Mouse (Mus musculus) forebrain, embryonic 14.5 days (tissue): ENCODE data around the gene Thada. TPM values are rescaled to one million over a fixed set of nuclear protein-coding genes. Genes with fewer than 3 reads are reported as not detected.

Experiments
- ATAC-seq: fragments of 200-750 bp; cut with Nextera tagmentation; 2 replicates; pipeline ENCODE4 v1.8.0; 2017; ENCODE audit warnings: mild to moderate bottlenecking, moderate library complexity
- DNase-seq: peaks from one replicate; pipeline ENCODE4 v3.0.0-alpha.2; 2015; ENCODE audit warnings: low spot score
- H3K27ac ChIP-seq: fragments of 300-500 bp; sonication (generic); 2 replicates; pipeline ENCODE4 v1.5.1; 2014; ENCODE audit warnings: low read depth, mild to moderate bottlenecking, control low read depth, low read length, moderate library complexity
- H3K27me3 ChIP-seq: fragments of 300-500 bp; sonication (generic); replicated peaks from 2 replicates; pipeline ENCODE4 v1.6.1; 2014; ENCODE audit warnings: low read length, control low read depth, mixed read lengths; ENCODE audit not compliant: control insufficient read depth, insufficient read depth
- H3K36me3 ChIP-seq: fragments of 300-500 bp; sonication (generic); 2 replicates; pipeline ENCODE4 v1.6.1; 2014; ENCODE audit warnings: low read length, control low read depth; ENCODE audit not compliant: control insufficient read depth, insufficient read depth
- H3K4me1 ChIP-seq: fragments of 300-500 bp; sonication (generic); 2 replicates; pipeline ENCODE4 v1.6.1; 2014; ENCODE audit warnings: antibody characterized with exemption, low read length, control low read depth; ENCODE audit not compliant: control insufficient read depth, insufficient read depth
- H3K4me2 ChIP-seq: fragments of 300-500 bp; sonication (generic); 2 replicates; pipeline ENCODE4 v1.6.1; 2014; ENCODE audit warnings: mild to moderate bottlenecking, control low read depth, low read length
- H3K4me3 ChIP-seq: fragments of 300-500 bp; sonication (generic); 2 replicates; pipeline ENCODE4 v1.5.1; 2014; ENCODE audit warnings: low read depth, low read length, control low read depth
- H3K9ac ChIP-seq: fragments of 300-500 bp; sonication (generic); 2 replicates; pipeline ENCODE4 v1.6.1; 2014; ENCODE audit warnings: mild to moderate bottlenecking, low read length, control low read depth, moderate library complexity
- H3K9me3 ChIP-seq: fragments of 300-500 bp; sonication (generic); replicated peaks from 2 replicates; pipeline ENCODE4 v1.6.1; 2016; ENCODE audit warnings: low read length, control low read depth, mixed read lengths; ENCODE audit not compliant: control insufficient read depth
- WGBS: fragments of 180-500 bp; shearing (Covaris S2); extraction: QIAGEN DNeasy Blood & Tissue Kit; methylation state at CpG from one replicate; pipeline ENCODE4 v1.1.7; 2014; 5-methylcytosine and 5-hydroxymethylcytosine counted together
- polyA plus RNA-seq: library from polyadenylated mRNA; unstranded; fragments of >200 nt; fragmentation: Nextera tagmentation; extraction: Ambion mirVana; gene quantifications from 2 replicates; pipeline ENCODE4 v1.2.1, GENCODE M21; 2014

Thada gene
- polyA plus RNA-seq, 1 experiment from 2014 or later, result 4.0 TPM

- no peaks in the 10 kb centered on the region for H3K4me1 ChIP-seq
- no peak overlapping the region for H3K4me3 ChIP-seq
- ATAC-seq, result no peak
- DNase-seq, result no peak
- 93% methylated on average over 3 of the region's 3 CpGs for WGBS
- no peaks in the 10 kb centered on the region for H3K27me3 ChIP-seq
- H3K9ac ChIP-seq, result no peak overlapping the region
- no peaks in the 10 kb centered on the region for H3K9me3 ChIP-seq
- peaks cover 7% of the 10 kb centered on the region; the same call in 1 of the 2 replicates for H3K36me3 ChIP-seq
- H3K27ac ChIP-seq, result no peak overlapping the region
- H3K4me2 ChIP-seq, result no peak overlapping the region
These were observed 252.5 kb downstream of the Thada start for GRCm38 (mm10) chr17:84213464-84213863.

- WGBS, result 94% methylated on average over 3 of the region's 3 CpGs
These were observed 258.4 kb downstream of the Thada start for GRCm38 (mm10) chr17:84207611-84208010.

GRCm38 (mm10) chr17:84206239-84206638 lies 259.8 kb downstream of the Thada start:
- H3K27ac ChIP-seq, result no peak overlapping the region
- no peak overlapping the region for H3K4me2 ChIP-seq
- H3K36me3 ChIP-seq, result no peaks in the 10 kb centered on the region
- no peaks in the 10 kb centered on the region for H3K27me3 ChIP-seq
- no peak overlapping the region for H3K9ac ChIP-seq
- ATAC-seq (no peak), DNase-seq (peak; percentile 43)
- no peak overlapping the region for H3K4me3 ChIP-seq
- no peaks in the 10 kb centered on the region for H3K4me1 ChIP-seq
- no peaks in the 10 kb centered on the region for H3K9me3 ChIP-seq
- 88% methylated on average over 3 of the region's 3 CpGs for WGBS

More at GRCm38 (mm10) chr17:84207611-84208010, 258.4 kb downstream of the Thada start:
- H3K36me3 ChIP-seq, result no peaks in the 10 kb centered on the region
- no peaks in the 10 kb centered on the region for H3K9me3 ChIP-seq
- H3K27ac ChIP-seq, result no peak overlapping the region
- DNase-seq (no peak), ATAC-seq (no peak)
- H3K4me1 ChIP-seq, result no peaks in the 10 kb centered on the region
- no peak overlapping the region for H3K4me3 ChIP-seq
- no peak overlapping the region for H3K4me2 ChIP-seq
- no peaks in the 10 kb centered on the region for H3K27me3 ChIP-seq
- no peak overlapping the region for H3K9ac ChIP-seq

- ATAC-seq (no peak), DNase-seq (no peak)
- WGBS, result 87% methylated on average over 5 of the region's 5 CpGs
- H3K9ac ChIP-seq, result no peak overlapping the region
- no peaks in the 10 kb centered on the region for H3K36me3 ChIP-seq
- no peak overlapping the region for H3K27ac ChIP-seq
- H3K4me3 ChIP-seq, result no peak overlapping the region
- H3K9me3 ChIP-seq, result no peaks in the 10 kb centered on the region
- no peaks in the 10 kb centered on the region for H3K27me3 ChIP-seq
- no peak overlapping the region for H3K4me2 ChIP-seq
- no peaks in the 10 kb centered on the region for H3K4me1 ChIP-seq
These were observed 261.0 kb downstream of the Thada start for GRCm38 (mm10) chr17:84204962-84205361.

GRCm38 (mm10) chr17:84203340-84203739 lies 262.7 kb downstream of the Thada start:
- H3K4me3 ChIP-seq, result no peak overlapping the region
- 57% methylated on average over 7 of the region's 7 CpGs for WGBS
- H3K4me2 ChIP-seq, result no peak overlapping the region
- no peak overlapping the region for H3K9ac ChIP-seq
- no peaks in the 10 kb centered on the region for H3K27me3 ChIP-seq
- H3K36me3 ChIP-seq, result 0 out of 2 replicates have a peak, but pooled peaks cover 2% of the 10 kb centered on the region
- no peak overlapping the region for H3K27ac ChIP-seq
- ATAC-seq (no peak), DNase-seq (no peak)
- no peaks in the 10 kb centered on the region for H3K9me3 ChIP-seq
- no peaks in the 10 kb centered on the region for H3K4me1 ChIP-seq

- WGBS, result 96% methylated on average over 5 of the region's 5 CpGs
- no peak overlapping the region for H3K9ac ChIP-seq
- no peak for DNase-seq
- H3K4me2 ChIP-seq, result no peak overlapping the region
- no peak overlapping the region for H3K27ac ChIP-seq
- no peaks in the 10 kb centered on the region for H3K9me3 ChIP-seq
- ATAC-seq, result no peak
- no peaks in the 10 kb centered on the region for H3K27me3 ChIP-seq
- 0 out of 2 replicates have a peak, but pooled peaks cover 2% of the 10 kb centered on the region for H3K36me3 ChIP-seq
- H3K4me1 ChIP-seq, result no peaks in the 10 kb centered on the region
- no peak overlapping the region for H3K4me3 ChIP-seq
These were observed 264.8 kb downstream of the Thada start for GRCm38 (mm10) chr17:84201183-84201582.

- ATAC-seq (no peak), DNase-seq (no peak)
- H3K9me3 ChIP-seq, result no peaks in the 10 kb centered on the region
- H3K9ac ChIP-seq, result no peak overlapping the region
- no peak overlapping the region for H3K4me3 ChIP-seq
- no peaks in the 10 kb centered on the region for H3K4me1 ChIP-seq
- no peak overlapping the region for H3K4me2 ChIP-seq
- no peaks in the 10 kb centered on the region for H3K27me3 ChIP-seq
- 87% methylated on average over 4 of the region's 4 CpGs for WGBS
- H3K36me3 ChIP-seq, result peaks cover 4% of the 10 kb centered on the region; the same call in 1 of the 2 replicates
- no peak overlapping the region for H3K27ac ChIP-seq
These were observed 268.1 kb downstream of the Thada start for GRCm38 (mm10) chr17:84197912-84198344.

GRCm38 (mm10) chr17:84196329-84196728 lies 269.7 kb downstream of the Thada start:
- no peak for ATAC-seq
- H3K4me1 ChIP-seq, result no peaks in the 10 kb centered on the region

GRCm38 (mm10) chr17:84195835-84196234 lies 270.2 kb downstream of the Thada start:
- peaks cover 17% of the 10 kb centered on the region for H3K36me3 ChIP-seq
- 97% methylated on average over 3 of the region's 3 CpGs for WGBS
- no peak overlapping the region for H3K27ac ChIP-seq
- no peaks in the 10 kb centered on the region for H3K27me3 ChIP-seq
- DNase-seq (no peak), ATAC-seq (no peak)
- H3K9ac ChIP-seq, result no peak overlapping the region
- H3K4me3 ChIP-seq, result no peak overlapping the region
- H3K4me2 ChIP-seq, result no peak overlapping the region
- no peaks in the 10 kb centered on the region for H3K9me3 ChIP-seq
- no peaks in the 10 kb centered on the region for H3K4me1 ChIP-seq

More at GRCm38 (mm10) chr17:84196329-84196728, 269.7 kb downstream of the Thada start:
- H3K9ac ChIP-seq, result no peak overlapping the region
- no peak for DNase-seq
- H3K4me3 ChIP-seq, result no peak overlapping the region
- no peak overlapping the region for H3K27ac ChIP-seq
- H3K9me3 ChIP-seq, result no peaks in the 10 kb centered on the region
- peaks cover 17% of the 10 kb centered on the region for H3K36me3 ChIP-seq
- H3K4me2 ChIP-seq, result no peak overlapping the region
- no peaks in the 10 kb centered on the region for H3K27me3 ChIP-seq
